Mouse (Mus musculus) ovary, adult 18-20 months (tissue): ENCODE data around the gene Ttc21a.

Experiments
- DNase-seq: peaks from one replicate; pipeline ENCODE4 v3.0.0; 2022; ENCODE audit warnings: low spot score, mixed read lengths

Ttc21a gene

DNA sequence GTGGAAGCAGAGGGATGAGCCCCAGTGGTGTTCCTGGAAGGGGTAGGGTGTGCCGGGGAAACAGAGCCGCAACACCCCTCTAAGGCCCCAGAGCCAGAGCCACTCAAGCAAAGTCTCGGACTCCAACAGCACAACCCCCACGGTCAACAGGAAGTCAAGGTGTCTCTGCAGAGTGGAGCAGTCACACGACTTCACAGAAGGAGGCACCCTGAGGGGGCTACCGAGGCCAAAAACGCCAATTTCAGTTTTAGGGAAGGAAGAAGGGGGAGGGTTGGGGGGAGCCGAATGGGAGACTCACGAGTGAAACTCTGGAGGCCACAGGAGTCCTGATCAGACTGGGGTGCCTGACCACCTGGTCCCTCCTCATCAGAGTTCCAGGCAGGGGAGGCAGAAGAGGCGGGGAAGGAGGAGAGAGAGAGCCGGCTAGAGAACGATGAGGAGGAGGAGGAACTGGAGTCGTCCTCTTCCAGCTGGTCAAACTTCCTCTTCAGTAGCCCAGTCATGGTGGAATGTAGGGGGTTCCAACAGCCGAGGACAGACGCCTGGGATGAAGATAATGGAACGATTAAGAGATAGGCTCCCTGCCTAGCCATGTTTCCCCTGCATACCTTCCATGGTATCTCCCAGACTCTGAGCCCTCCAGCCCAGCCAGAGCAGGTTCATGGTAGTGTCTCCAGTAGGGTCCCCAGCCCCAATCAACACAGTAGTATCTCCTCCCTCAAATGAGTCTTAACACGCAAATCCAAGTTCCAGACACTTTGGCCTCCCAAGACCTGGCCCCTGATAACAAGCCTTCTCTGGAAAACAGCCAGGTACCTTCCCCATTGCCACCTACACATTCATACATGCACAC lies 39.5 kb downstream of the Ttc21a start:
- no peak for DNase-seq

DNA sequence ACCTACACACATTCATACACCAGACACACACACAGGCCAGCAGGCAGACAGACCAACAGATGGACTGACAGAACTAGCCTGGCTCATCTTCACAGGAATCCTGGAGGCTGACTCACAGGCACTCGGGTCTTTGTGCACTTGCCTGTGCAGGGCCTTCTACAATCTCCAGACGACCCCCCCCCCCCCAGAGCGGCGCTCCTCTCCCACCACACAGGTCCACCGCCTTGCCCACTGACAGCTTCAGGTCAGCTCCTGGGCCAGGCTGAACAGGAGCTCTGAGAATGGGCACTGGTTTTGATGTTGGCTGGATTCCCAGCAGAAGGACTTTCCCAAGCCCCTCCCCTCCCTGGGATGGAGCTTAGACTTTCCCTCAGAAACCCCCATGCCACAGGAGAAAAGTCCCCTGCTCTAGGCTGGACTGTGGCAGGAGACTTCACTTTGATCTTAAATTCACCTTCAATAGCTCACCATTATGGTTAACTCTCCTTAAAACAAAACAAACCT lies 40.2 kb downstream of the Ttc21a start:
- DNase-seq, result no peak

DNA sequence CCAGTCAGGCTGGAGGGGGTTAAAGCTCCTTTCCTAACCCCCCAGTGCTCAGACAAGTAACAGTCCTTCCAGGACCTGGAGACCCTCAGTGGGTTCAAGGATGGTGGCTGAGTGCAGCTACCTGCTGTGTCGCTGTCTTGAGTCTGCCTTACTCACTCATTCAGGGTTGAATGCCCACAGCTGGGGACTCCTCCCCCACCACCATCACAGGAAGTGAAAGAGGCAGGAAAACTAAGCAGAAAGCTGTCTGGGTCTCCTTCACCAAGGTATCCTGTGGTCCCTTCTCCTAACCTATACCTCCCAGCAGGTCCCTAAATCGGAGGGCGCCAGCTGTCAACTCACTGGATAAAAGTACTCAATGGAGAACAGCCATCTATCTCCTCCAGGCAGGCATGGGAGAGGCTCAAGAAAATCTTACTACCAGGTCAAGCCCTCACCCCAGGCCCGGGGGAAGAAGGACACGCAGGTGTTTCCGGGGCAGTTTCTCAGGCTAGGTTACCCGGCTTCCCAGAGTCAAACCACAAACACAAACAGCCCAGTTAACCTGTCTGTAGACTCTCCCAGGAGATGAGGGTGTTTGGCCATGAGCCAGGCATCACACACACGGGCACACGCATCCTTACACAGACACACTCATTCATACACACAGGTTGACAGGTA lies 40.9 kb downstream of the Ttc21a start:
- no peak for DNase-seq

DNA sequence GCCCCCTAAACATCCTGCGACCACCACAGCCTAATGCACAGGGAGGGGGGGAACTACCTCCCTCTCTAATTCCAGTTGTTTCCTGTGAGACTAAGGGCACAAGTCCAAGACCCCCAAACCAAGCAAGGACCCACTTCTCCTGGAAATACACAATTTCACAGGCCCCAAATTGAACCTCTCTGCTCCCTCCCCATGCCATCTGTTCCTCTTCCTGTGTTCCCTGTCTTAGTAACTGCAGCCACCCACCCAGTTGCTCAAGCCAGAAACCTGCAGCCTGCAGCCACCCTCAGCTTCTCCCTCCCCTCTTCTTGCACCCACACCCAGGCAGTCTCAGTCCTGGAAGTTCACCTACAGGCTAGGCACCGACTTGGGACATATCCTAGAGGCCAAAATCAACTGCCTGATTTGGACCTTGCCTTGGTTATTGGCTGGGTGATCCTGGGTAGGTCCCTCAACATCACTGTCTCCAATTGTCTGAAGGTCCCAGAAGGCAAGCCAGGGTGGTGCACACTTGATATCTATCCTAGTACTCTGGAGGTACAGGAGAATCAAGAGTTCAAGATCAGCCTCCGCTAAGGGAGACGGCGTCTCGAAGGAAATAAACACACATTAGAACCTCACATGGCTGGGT lies 41.5 kb downstream of the Ttc21a start:
- no peak for DNase-seq

DNA sequence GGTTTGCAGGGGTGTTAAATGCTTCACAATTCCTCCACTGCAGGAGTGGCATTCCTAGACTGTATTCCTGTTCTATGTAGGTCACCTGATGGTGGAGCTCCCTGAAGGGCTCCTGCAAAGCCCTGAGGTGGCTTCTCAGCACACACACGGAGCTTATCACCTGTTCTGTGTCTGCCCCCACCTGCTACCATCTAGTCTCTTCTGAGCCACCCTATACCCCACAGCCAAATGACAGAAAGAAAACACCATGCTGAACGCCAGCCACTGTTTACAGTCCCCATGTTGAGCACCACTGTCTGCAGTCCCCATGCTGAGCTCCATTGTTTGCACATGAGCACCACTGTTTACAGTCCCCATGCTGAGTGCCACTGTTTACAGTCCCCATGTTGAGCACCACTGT lies 42.3 kb downstream of the Ttc21a start:
- no peak for DNase-seq

DNA sequence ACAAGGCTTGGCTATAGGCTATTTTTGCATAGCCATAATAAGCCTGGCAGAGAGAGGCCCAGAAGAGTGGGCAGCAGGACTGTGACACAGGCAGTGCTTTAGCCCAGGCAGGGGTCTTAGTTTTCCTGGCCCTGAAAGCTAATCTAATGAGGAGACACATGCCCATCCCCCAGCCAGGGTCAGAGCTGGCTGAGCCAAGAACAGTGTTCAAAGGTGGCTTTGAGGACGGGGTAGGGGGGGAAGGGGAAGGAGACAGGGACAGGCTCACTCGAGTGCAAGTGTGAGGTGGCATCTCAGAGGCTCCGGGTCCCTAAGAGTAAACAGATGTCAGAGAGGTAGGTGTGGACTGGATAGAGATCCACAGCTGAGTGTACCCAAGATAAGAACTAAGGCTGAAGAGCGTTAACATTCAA lies 43.4 kb downstream of the Ttc21a start:
- DNase-seq, result no peak

DNA sequence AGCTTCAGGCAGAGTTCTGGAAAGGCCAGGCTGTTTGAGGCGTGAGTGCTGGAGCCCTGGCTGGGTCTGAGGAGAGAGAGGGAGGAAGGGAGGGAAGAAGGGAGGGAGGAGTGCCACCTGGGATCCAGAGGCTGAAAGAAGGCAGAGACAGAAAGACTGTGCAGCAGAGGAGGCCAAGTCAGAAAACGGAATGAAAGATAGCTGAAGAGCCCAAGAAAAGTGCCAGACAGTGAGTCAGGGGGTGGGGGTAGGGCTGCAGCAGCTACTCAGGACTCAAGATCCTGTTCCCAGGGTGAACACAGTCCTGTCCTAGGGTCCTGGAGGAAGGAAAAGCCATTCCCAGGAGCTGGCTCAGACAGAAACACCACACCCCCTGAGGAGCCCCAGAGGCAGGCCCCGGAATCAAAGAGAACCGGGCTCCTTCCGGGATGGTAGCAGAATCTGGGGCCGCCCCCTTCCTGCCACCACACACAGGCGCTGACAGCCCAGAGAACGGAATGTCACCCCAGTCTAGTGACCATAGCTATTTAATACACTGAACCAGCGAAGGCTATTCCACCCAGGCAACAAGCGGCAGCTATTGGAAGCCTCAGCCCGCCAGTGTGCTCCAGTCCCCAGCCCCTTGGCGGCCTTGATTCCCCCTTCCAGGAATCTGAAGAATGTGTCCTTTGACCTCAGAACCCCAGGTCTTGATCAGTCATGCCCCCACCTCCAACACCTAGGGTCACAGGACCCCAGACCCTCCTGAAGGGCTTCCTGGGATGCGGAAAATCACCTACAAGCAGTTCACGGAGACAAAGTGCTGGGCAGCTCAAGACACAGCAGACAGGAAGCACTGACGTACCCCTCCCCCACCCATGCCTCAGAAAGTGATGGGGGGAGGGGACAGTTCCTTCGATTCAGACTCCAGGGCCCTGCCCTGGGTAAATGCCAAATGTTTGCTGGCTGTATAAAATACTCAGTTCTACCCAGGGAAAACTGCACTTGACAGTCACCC lies 44.1 kb downstream of the Ttc21a start:
- DNase-seq, result peak; percentile 31

DNA sequence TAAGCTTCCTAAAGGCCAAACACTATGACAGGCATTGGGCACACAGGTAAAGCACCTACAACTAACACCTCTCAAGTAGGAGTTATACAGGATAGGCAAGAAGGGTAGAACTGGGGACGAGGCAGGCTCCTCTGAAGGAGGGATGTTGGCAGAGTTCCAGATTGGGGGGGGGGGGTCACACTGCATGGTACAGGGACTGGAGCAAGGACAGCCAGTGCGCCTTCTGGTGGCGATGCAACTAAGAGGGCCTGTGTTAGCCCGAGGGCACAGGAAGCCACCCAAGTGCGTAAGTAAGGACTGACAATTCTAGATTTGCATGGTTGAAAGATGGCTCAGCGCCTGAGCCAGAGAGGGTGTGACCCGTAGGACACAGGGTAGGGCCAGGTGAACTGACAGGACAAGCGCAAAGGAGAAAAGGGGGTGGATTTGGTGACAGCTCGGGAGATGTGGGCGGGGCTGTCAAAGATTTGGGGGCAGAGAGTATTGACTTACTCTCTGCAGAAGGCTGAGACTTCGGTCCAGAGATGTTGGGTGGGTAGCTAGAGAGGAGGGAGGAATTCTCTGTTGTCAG lies 44.9 kb downstream of the Ttc21a start:
- no peak for DNase-seq

DNA sequence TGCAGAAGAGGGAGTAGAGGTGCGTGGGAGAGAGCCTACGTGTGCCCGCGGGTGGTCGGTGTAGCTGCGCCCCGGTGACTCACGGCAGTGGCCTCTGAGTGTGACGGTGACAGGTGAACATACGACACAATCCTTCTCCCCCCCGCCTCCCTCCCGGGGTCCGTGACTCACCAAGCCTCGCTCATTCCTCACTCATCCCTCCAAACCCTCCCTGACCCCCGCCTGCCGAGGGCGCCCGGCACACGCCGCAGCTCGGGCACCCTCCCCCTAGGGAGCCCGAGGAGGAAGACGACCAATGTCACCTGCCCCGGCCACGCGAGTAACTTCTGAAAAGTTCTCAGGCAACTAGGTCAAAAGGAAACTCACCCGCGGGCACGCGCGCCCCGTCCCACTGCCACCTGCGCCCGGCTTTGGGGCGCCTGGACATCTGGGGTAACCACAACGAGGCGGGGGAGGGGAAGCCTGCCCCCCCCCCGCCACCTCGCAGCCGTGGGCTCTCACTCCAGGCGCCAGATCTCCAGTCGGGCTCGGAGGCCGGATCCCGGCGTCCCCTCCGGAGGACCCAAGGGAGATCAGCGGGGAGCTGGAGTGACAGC lies 45.6 kb downstream of the Ttc21a start:
- no peak for DNase-seq

DNA sequence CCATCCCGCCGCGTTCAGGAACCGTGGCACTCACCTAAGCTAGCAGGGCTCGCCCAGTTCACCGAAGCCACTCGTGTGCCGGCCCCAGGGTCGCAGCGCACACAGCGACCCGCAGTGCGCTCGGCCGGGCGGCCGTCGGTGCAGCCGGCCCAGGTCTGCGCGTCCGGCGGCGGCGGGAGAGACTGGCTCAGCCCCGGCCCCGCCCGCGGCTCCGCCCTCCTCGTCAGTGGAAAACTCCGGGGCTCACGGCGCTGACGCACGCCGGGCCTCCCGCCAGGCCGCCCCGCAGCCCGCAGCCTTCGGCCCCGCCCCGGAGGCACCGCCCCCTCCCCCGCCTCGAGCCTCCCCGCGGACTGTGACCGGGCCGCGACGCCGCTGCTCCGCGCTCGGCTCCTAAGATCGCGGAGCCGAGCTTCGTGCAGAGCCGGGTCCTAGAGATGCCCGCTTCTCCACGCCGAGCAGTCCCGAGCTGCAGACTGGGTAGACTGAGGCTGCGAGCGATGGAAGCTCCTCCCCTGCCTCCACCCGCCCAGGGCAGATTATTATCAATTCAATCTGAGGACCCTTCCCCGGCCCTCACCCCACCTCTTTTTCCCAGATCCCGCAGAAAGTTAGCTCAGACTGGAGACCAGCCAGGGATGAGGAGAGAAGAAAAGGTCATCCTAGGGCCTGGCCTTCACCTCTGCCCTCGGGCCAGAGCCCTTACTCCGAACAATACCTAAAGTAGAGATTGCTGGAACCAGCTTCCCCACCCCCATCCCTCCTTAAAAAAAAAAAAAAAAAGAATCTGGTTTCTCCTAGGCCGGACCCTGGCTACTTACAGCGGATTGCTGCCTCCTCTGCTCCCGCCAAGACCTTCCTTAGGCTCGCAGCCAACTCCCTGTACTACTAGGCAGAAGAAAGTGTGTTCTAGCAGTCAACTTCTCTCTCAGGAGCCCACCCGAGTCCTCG lies 46.5 kb downstream of the Ttc21a start:
- DNase-seq, result peak; percentile 87

DNA sequence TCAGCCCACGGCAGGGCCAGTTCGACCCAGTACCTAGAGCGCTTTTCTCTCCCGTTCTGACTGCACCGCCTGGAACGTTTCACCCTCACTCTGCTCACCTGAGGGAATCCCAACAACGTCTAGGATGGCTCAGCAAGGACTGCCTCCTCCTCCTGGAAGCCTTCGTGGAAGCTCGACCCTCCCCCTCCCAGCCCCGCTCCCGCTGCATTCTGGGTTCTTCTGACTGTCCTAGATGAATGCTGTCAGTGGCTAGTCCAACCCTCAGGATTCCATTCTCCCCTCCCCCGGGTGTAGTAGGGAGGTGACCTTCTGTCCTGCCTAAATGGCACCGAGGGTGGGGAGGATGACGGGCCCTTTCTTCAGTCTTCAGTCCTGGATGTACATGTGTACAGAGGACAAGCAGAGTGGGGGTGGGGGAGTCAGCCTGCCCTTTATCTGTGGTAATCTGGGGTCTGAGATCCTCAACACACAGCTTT lies 47.2 kb downstream of the Ttc21a start, which contains the start of gene Csrnp1:
Gene Csrnp1 (minus strand): TSS at position 123 of the 476 bp plus-strand sequence.
- DNase-seq, result no peak

DNA sequence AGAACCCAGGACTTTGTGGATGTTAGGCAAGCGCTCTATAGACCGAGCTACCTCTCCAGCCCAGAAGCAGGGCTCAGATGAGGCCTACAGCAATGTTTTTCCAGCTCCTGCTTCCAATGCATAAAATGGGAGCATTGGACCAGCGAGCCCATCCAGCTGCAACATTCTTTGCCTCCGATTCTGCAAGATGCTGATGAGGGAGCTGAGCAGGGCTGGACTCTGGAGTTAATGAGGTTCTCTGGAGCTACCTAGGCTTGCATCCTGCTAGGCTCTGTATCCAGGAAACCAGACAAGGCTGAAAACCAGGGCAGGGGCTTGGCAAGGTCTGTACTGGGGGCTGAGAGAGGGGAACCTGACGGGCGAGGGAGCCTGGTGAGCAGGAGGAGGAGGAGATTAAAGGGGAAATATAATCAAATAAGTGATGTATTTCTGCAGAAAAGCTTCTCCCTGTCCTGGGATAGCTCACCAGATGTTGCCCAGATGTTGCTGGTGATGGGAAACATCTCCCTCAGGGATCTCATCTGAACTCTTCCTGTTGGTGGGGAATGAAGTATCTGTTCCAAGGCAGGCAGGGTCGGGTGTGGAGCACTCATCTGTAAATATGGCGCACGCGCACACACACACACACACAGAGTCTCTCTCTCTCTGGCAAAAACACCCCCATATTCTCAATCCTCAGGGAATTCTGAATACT lies 48.6 kb downstream of the Ttc21a start:
- DNase-seq, result no peak

DNA sequence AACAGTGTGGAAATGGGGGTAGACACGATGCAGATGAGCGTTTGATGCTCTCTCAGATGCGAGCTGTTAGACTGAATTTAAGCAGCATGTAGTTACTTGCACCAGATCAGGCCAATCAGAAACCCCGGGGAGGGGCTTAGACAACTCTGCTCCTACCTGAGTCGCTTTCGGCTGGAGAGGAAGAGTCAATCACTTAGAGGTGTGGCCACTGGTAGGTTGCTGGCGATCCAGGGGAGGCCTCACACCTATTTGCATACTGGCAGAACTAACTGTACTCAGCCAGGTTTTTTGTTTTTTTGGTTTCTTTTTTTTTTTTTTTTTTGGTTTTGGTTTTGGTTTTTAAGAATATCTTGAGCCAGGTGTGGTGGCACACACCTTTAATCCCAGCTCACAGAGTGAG lies 50.9 kb downstream of the Ttc21a start:
- DNase-seq, result no peak

DNA sequence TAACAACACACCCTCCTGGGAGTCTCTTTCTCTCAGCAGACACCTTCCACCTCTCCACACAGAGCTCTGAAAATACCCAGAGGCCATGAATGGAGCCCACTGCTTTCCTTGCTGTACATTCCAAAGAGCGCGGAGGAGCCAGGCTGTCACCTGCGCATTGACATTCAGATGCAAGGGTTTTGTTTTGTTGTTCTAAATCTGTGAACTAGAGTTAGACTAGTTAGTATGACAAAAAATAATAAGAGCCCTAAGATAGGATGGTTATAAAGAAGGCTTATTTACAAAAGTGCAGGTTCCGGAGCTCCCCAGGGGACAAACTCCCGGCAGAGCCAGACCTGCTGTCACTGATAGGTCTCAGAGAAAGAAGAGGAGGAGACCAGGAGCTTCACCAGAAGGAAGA lies 53.9 kb downstream of the Ttc21a start:
- DNase-seq, result no peak

DNA sequence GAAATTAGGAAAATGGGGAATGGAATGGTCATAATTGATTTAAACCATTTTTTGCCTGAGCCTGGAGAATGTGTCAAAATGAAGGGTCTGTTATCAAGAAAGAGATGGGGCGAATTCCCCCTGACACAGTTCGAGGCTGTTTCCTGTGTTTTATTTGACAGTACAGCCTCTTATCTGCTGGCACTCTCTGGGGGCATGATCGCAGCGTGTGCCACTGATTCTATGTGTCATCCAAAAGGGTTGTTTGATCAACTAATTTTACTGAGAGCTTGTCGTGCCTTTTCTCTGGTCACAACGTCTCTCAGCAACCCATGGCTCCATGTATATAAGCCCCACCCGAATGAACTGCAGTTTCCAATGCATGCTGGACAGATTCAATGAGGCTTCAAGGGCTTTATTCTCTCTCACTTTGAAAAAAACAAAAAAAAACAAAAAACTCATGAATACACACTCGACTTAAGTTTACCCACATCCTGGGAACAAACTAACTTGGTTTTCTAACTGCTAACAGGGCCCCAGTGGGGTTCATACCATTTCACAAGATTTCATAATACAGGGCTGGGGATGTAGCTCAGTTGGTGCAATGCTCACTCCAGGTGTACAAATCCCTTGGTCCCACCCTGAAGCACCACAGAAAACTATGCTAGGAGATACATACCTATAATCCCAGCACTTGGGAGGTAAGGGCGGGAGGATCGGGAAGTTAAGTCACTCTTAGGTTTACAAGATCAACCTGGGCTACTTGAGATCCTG lies 55.9 kb downstream of the Ttc21a start:
- no peak for DNase-seq

DNA sequence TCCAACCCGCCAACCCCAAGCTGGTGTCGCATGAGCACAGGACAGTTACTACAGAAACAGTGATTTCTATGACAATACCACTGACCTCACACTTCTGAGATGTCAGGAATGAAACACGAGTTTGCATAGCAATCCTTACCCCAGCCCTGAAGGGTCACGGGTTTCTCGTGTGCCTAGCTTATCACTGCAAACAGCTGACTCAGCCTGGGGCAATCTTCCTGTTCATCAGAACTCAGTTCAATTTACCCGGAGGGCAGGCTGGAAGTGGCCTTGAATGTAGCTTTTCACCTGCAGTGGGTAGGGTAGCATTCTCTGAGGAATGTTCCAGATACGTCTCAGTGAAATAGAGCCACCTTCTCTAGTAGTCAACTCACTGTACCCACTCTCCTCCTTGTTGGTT lies 56.8 kb downstream of the Ttc21a start:
- DNase-seq, result no peak

DNA sequence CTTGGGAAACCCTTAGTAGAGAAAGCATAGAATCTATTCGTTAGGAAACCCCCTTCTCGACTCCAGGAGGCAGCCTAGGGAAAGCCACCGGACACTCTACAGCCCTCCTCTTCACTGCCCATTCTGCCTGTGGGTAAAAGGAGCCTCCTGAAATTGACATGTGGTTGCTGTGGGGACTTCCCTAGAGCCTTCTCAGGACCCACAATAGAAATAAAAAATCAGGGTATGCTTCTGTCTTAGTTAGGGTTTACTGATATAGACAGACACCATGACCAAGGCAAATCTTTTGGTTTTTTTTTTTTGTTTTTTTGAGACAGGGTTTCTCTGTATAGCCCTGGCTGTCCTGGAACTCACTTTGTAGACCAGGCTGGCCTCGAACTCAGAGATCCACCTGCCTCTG lies 58.7 kb downstream of the Ttc21a start:
- no peak for DNase-seq

DNA sequence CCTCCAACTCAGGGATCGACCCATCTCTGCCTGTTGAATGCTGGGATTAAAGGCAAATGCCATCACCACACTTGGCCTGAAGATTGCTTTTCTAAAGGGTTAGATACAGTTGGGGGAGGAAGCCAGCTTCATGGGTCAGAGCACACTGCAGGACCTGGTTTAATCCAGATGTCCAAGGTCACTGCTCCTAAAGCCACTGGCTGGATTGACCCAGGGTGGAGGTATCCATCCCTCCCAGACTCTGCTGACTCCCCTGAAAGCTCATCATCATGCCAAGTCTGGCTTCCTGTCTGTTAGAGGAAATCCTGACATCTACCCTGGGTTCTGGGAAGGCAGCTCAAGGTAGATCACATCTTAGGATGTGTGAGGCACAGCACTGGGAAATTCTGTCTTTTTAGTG lies 61.4 kb downstream of the Ttc21a start:
- no peak for DNase-seq
